ENCODE assay signal across 8 mouse cellular contexts in genomic region chr15:100755498-100755859, GRCm38 (mm10). TPM values are rescaled to one million over a fixed set of nuclear protein-coding genes. Genes with fewer than 3 reads are reported as not detected.
A peak's percentile ranks its signal among the peaks of the same experiment; 100 is the strongest.
DNase-seq lines count a peak whose midpoint lies in the region; ATAC-seq lines count a peak whose summit lies in the region.

No protein-coding gene starts in this region.

- 50% methylated on average over 6 of the region's 8 CpGs for WGBS in heart, embryonic 13.5 days
- WGBS in midbrain, embryonic 13.5 days: 42% methylated on average over 6 of the region's 8 CpGs
- 46% methylated on average over 7 of the region's 8 CpGs for WGBS in midbrain, embryonic 14.5 days
- WGBS in hindbrain, embryonic 14.5 days: 47% methylated on average over 6 of the region's 8 CpGs
- WGBS in stomach, embryonic 15.5 days: 36% methylated on average over 5 of the region's 8 CpGs

- ATAC-seq in heart, embryonic 13.5 days (ENCODE audit: extremely low read depth, insufficient number of reproducible peaks, low FRiP score, low TSS enrichment): no peak
- no peak for ATAC-seq in midbrain, embryonic 13.5 days
- ATAC-seq in midbrain, embryonic 14.5 days (ENCODE audit: low FRiP score, low TSS enrichment): no peak
- no peak for ATAC-seq in hindbrain, embryonic 14.5 days (ENCODE audit: low FRiP score)
- no peak for ATAC-seq in stomach, embryonic 15.5 days (ENCODE audit: insufficient read depth, low FRiP score, low read depth)
- ATAC-seq in activated CD4-positive, CD25-positive, alpha-beta regulatory T cell, adult 4 months: no peak

- H3K4me3 ChIP-seq in heart, embryonic 13.5 days: no peak overlapping the region; the same call in 1 of the 2 replicates
- no peak overlapping the region for H3K4me3 ChIP-seq in midbrain, embryonic 13.5 days (replicated peaks)
- H3K4me3 ChIP-seq in midbrain, embryonic 14.5 days (replicated peaks; ENCODE audit: low read depth, low read length): no peak overlapping the region
- H3K4me3 ChIP-seq in hindbrain, embryonic 14.5 days (replicated peaks; ENCODE audit: low read length): no peak overlapping the region
- no peak overlapping the region for H3K4me3 ChIP-seq in stomach, embryonic 15.5 days (replicated peaks)

- H3K9ac ChIP-seq in heart, embryonic 13.5 days: peak overlapping the region; percentile 28; the same call in 1 of the 2 replicates
- H3K9ac ChIP-seq in midbrain, embryonic 13.5 days (replicated peaks): no peak overlapping the region
- no peak overlapping the region; the same call in 1 of the 2 replicates for H3K9ac ChIP-seq in midbrain, embryonic 14.5 days (replicated peaks; ENCODE audit: low read length)
- 0 out of 2 replicates have a peak overlapping the region, but pooled peaks have one; percentile 17 for H3K9ac ChIP-seq in hindbrain, embryonic 14.5 days
- H3K9ac ChIP-seq in stomach, embryonic 15.5 days: no peak overlapping the region

- no peaks in the 10 kb centered on the region for H3K36me3 ChIP-seq in heart, embryonic 13.5 days
- H3K36me3 ChIP-seq in midbrain, embryonic 13.5 days: no peaks in the 10 kb centered on the region
- no peaks in the 10 kb centered on the region for H3K36me3 ChIP-seq in midbrain, embryonic 14.5 days (ENCODE audit: control insufficient read depth, insufficient read depth, low read length)
- H3K36me3 ChIP-seq in hindbrain, embryonic 14.5 days (replicated peaks; ENCODE audit: control insufficient read depth, insufficient read depth): no peaks in the 10 kb centered on the region
- no peaks in the 10 kb centered on the region for H3K36me3 ChIP-seq in stomach, embryonic 15.5 days

- peaks cover 55% of the 10 kb centered on the region for H3K27me3 ChIP-seq in heart, embryonic 13.5 days (replicated peaks)
- no peaks in the 10 kb centered on the region; the same call in 1 of the 2 replicates for H3K27me3 ChIP-seq in midbrain, embryonic 13.5 days
- no peaks in the 10 kb centered on the region for H3K27me3 ChIP-seq in midbrain, embryonic 14.5 days (ENCODE audit: control insufficient read depth, insufficient read depth, low read length)
- H3K27me3 ChIP-seq in hindbrain, embryonic 14.5 days (ENCODE audit: control insufficient read depth, insufficient read depth, low read length): no peaks in the 10 kb centered on the region
- H3K27me3 ChIP-seq in stomach, embryonic 15.5 days (replicated peaks): no peaks in the 10 kb centered on the region

- intact Hi-C loops in heart, postnatal 14 days (cut with DNase I): loop anchor here (5.0 to 10.0 kb wide), 2 partner anchors 242 to 359 kb away; partner anchors contain the start of gene Ankrd33

- peaks cover 12% of the 10 kb centered on the region for H3K4me1 ChIP-seq in heart, embryonic 13.5 days
- peaks cover 13% of the 10 kb centered on the region for H3K4me1 ChIP-seq in midbrain, embryonic 13.5 days (replicated peaks)
- peaks cover 1% of the 10 kb centered on the region; the same call in 1 of the 2 replicates for H3K4me1 ChIP-seq in midbrain, embryonic 14.5 days (ENCODE audit: control insufficient read depth, insufficient read depth, low read length)
- H3K4me1 ChIP-seq in hindbrain, embryonic 14.5 days (replicated peaks; ENCODE audit: control insufficient read depth, insufficient read depth, low read length): 0 out of 2 replicates have a peak, but pooled peaks cover 5% of the 10 kb centered on the region
- peaks cover 8% of the 10 kb centered on the region for H3K4me1 ChIP-seq in stomach, embryonic 15.5 days

- H3K27ac ChIP-seq in heart, embryonic 13.5 days (replicated peaks): no peak overlapping the region
- no peak overlapping the region for H3K27ac ChIP-seq in midbrain, embryonic 13.5 days
- no peak overlapping the region for H3K27ac ChIP-seq in midbrain, embryonic 14.5 days (replicated peaks; ENCODE audit: low read depth, low read length)
- H3K27ac ChIP-seq in hindbrain, embryonic 14.5 days: no peak overlapping the region
- H3K27ac ChIP-seq in stomach, embryonic 15.5 days: peak overlapping the region; percentile 59

- no peak for DNase-seq in heart, postnatal 14 days
- DNase-seq in midbrain, embryonic 14.5 days: no peak
- DNase-seq in hindbrain, embryonic 14.5 days (ENCODE audit: low spot score): no peak
- no peak for DNase-seq in layer of hippocampus, adult 9-11 months

- H3K9me3 ChIP-seq in heart, embryonic 13.5 days: no peaks in the 10 kb centered on the region
- no peaks in the 10 kb centered on the region for H3K9me3 ChIP-seq in midbrain, embryonic 13.5 days
- H3K9me3 ChIP-seq in midbrain, embryonic 14.5 days (ENCODE audit: control insufficient read depth, low read length): no peaks in the 10 kb centered on the region
- H3K9me3 ChIP-seq in hindbrain, embryonic 14.5 days (ENCODE audit: control insufficient read depth, low read length): no peaks in the 10 kb centered on the region
- no peaks in the 10 kb centered on the region for H3K9me3 ChIP-seq in stomach, embryonic 15.5 days

- H3K4me2 ChIP-seq in heart, embryonic 13.5 days: peak overlapping the region; percentile 54
- H3K4me2 ChIP-seq in midbrain, embryonic 13.5 days (replicated peaks): peak overlapping the region; percentile 32
- no peak overlapping the region; the same call in 1 of the 2 replicates for H3K4me2 ChIP-seq in midbrain, embryonic 14.5 days (ENCODE audit: low read length)
- peak overlapping the region; percentile 19; the same call in 1 of the 2 replicates for H3K4me2 ChIP-seq in hindbrain, embryonic 14.5 days (replicated peaks)
- peak overlapping the region; percentile 31 for H3K4me2 ChIP-seq in stomach, embryonic 15.5 days

RNA-seq across cellular contexts. Expression of gene Slc4a8, which starts 6.1 kb away (rescaled TPM):
- 1.0 and 1.1 TPM in 2 replicates for polyA plus RNA-seq in heart, embryonic 13.5 days (2015; fragmentation: Nextera tagmentation; extraction: Ambion mirVana)
- 1 to 10 TPM; 4.4 to 6.9 TPM for total RNA-seq in heart, postnatal 14 days (2021)
- polyA plus RNA-seq in midbrain, embryonic 13.5 days (2015; fragmentation: Nextera tagmentation; extraction: Ambion mirVana): 23.3 and 23.4 TPM in 2 replicates
- polyA plus RNA-seq in midbrain, embryonic 14.5 days (2014; fragmentation: Nextera tagmentation; extraction: Ambion mirVana): 24.2 and 32.3 TPM in 2 replicates
- polyA plus RNA-seq in hindbrain, embryonic 14.5 days (2014; fragmentation: Nextera tagmentation; extraction: Ambion mirVana): 23.6 and 24.0 TPM in 2 replicates
- 4.6 and 4.9 TPM in 2 replicates for polyA plus RNA-seq in stomach, embryonic 15.5 days (2015; fragmentation: Nextera tagmentation; extraction: Ambion mirVana)
- polyA plus RNA-seq in activated CD4-positive, CD25-positive, alpha-beta regulatory T cell, adult 4 months (2017; shearing (Covaris generic)): 10 to 100 TPM in 1 of 2 experiments, 1 to 10 TPM in 1; 8.6 to 10.2 TPM

RNA-seq across cellular contexts. Expression of gene Galnt6, which starts 26.3 kb away (rescaled TPM):
- 0.09 and 0.13 TPM in 2 replicates for polyA plus RNA-seq in heart, embryonic 13.5 days (2015; fragmentation: Nextera tagmentation; extraction: Ambion mirVana)
- total RNA-seq in heart, postnatal 14 days (2021): 1 to 10 TPM; 1.5 to 1.8 TPM
- polyA plus RNA-seq in midbrain, embryonic 13.5 days (2015; fragmentation: Nextera tagmentation; extraction: Ambion mirVana): not detected in 2 replicates
- 0.14 TPM in 1 of 2 replicates, not detected in the other for polyA plus RNA-seq in midbrain, embryonic 14.5 days (2014; fragmentation: Nextera tagmentation; extraction: Ambion mirVana)
- 0.16 TPM in 2 replicates for polyA plus RNA-seq in hindbrain, embryonic 14.5 days (2014; fragmentation: Nextera tagmentation; extraction: Ambion mirVana)
- 4.0 and 4.4 TPM in 2 replicates for polyA plus RNA-seq in stomach, embryonic 15.5 days (2015; fragmentation: Nextera tagmentation; extraction: Ambion mirVana)
- polyA plus RNA-seq in activated CD4-positive, CD25-positive, alpha-beta regulatory T cell, adult 4 months (2017; shearing (Covaris generic)): 10 to 100 TPM; 52.5 to 78.9 TPM

Comparison
In these comparisons a context has a peak if more than half of its experiments do, and no peak if none do; other contexts are left out.
1. H3K9ac ChIP-seq: peak in heart, embryonic 13.5 days (single experiment) and hindbrain, embryonic 14.5 days (single experiment); none in midbrain, embryonic 13.5 days (single experiment), midbrain, embryonic 14.5 days (single experiment) and stomach, embryonic 15.5 days (single experiment).